Mouse (Mus musculus) ovary, adult 10 weeks (tissue): ENCODE data around the gene Shroom1. TPM values are rescaled to one million over a fixed set of nuclear protein-coding genes. Genes with fewer than 3 reads are reported as not detected.

Experiments
- polyA plus RNA-seq: library from polyadenylated mRNA; stranded (reverse); fragments of 350-450 nt; fragmentation: Illumina TruSeq; extraction: RNeasy Lipid Tissue Mini Kit (QIAGEN cat#74804); gene quantifications from one replicate; pipeline ENCODE4 v1.2.3, GENCODE M21; 2014

The Shroom1 gene
- polyA plus RNA-seq, result 0.26 TPM

GRCm38 (mm10) chr11:53456474-53457371, at the start of gene Shroom1, which contains the start of gene Gm10447:
Gene Shroom1, plus strand, starts transcription at chr11:53457205.
Gene Gm10447, minus strand, starts transcription at chr11:53457110.

GRCm38 (mm10) chr11:53423036-53423435, 34.0 kb upstream of the Shroom1 start, which contains the start of gene Leap2:
Gene Leap2, minus strand, starts transcription at chr11:53423170.

GRCm38 (mm10) chr11:53430670-53431346, 26.2 kb upstream of the Shroom1 start, which contains the start of the genes Uqcrq and Gdf9:
Gene Uqcrq, minus strand, starts transcription at chr11:53430831.
Gene Gdf9, plus strand, starts transcription at chr11:53431023.

GRCm38 (mm10) chr11:53469968-53470695, 13.1 kb downstream of the Shroom1 start, which contains the start of gene Gm9837:
Gene Gm9837, minus strand, starts transcription at chr11:53470479.

GRCm38 (mm10) chr11:53479783-53480301, 22.8 kb downstream of the Shroom1 start, which contains the start of the genes Gm9945 and Sowaha:
Gene Gm9945, plus strand, starts transcription at chr11:53480166.
Gene Sowaha, minus strand, starts transcription at chr11:53480274.

Other genes with a start within 250 kb of the Shroom1 start
- 905 TPM for gene Hspa4, start 156.7 kb upstream of the Shroom1 start, polyA plus RNA-seq
- gene Zcchc10, start 132.5 kb upstream of the Shroom1 start, polyA plus RNA-seq, result 66.5 TPM
- 457 TPM for gene Aff4, start 106.4 kb upstream of the Shroom1 start, polyA plus RNA-seq
- gene Leap2, start 34.0 kb upstream of the Shroom1 start, polyA plus RNA-seq, result not detected
- 15.5 TPM for gene Uqcrq, start 26.4 kb upstream of the Shroom1 start, polyA plus RNA-seq
- 29.0 TPM for gene Gdf9, start 26.2 kb upstream of the Shroom1 start, polyA plus RNA-seq
- not detected for gene Gm10447, start 95 bp upstream of the Shroom1 start, polyA plus RNA-seq
- gene Gm9837, start 13.3 kb downstream of the Shroom1 start, polyA plus RNA-seq, result not detected
- not detected for gene Gm9945, start 23.0 kb downstream of the Shroom1 start, polyA plus RNA-seq
- 2.1 TPM for gene Sowaha, start 23.1 kb downstream of the Shroom1 start, polyA plus RNA-seq
- 29.7 TPM for gene Sept8, start 62.1 kb downstream of the Shroom1 start, polyA plus RNA-seq
- gene Kif3a, start 110.2 kb downstream of the Shroom1 start, polyA plus RNA-seq, result 44.1 TPM
- gene Il4, start 161.5 kb downstream of the Shroom1 start, polyA plus RNA-seq, result not detected
- gene Il13, start 177.5 kb downstream of the Shroom1 start, polyA plus RNA-seq, result not detected